ENCODE assay signal across 15 mouse cellular contexts in the genomic region with DNA sequence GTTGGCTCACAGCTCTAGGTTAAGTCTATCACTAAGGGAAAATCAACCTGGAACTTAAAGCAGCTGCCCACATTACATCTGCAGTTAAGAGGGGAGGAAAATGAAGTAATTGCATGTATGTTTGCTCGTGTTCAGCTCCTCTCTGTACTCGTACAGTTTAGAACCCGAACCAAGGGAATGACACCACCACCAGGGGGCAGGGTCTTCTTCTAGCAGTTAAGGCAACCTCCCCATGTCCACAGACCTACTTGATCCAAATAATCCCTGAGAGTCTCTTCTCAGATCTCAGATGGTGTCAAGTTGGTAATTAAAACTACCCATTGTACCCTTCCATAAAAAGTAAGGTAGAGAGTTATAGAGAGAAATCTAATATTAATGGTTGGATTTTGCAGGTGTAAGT.
DNase-seq lines count a peak whose midpoint lies in the region; ATAC-seq and TF ChIP-seq lines count a peak whose summit lies in the region.
"Had no signal": no experiment of that assay in that cellular context is flagged by ENCODE, and none has a peak within 500 bp of the region (broad histone marks: within the 10 kb centered on the region; RNA-seq: fewer than 3 reads in every experiment).

No protein-coding gene starts in this region.

- no peak overlapping the region for H3K27ac ChIP-seq in kidney, postnatal 0 days
- H3K27ac ChIP-seq in kidney, embryonic 14.5 days (ENCODE audit: low read depth, low read length) = no peak overlapping the region
- no peak overlapping the region for H3K27ac ChIP-seq in midbrain, postnatal 0 days (ENCODE audit: low read depth, low read length)
- H3K27ac ChIP-seq: embryonic facial prominence, embryonic 15.5 days; hindbrain, embryonic 13.5 days; stomach, embryonic 15.5 days had no signal

- no peak overlapping the region for H3K4me2 ChIP-seq in kidney, postnatal 0 days (ENCODE audit: low read length)
- no peak overlapping the region for H3K4me2 ChIP-seq in kidney, embryonic 14.5 days (replicated peaks; ENCODE audit: low read depth, low read length)
- no peak overlapping the region for H3K4me2 ChIP-seq in midbrain, postnatal 0 days (ENCODE audit: low read depth, low read length, poor library complexity, severe bottlenecking)
- H3K4me2 ChIP-seq: embryonic facial prominence, embryonic 15.5 days; hindbrain, embryonic 13.5 days; stomach, embryonic 15.5 days had no signal

- peak; percentile 32; the same call in 1 of the 2 replicates for TF ChIP-seq CTCF in kidney, postnatal 0 days (IDR thresholded peaks at IDR 0.05; ENCODE audit: low read depth)
- no peak; the same call in 1 of the 2 replicates for TF ChIP-seq CTCF in midbrain, postnatal 0 days (IDR thresholded peaks at IDR 0.05)

- H3K9me3 ChIP-seq in kidney, postnatal 0 days (replicated peaks; ENCODE audit: low read length) = no peaks in the 10 kb centered on the region
- no peaks in the 10 kb centered on the region for H3K9me3 ChIP-seq in kidney, embryonic 14.5 days (ENCODE audit: control insufficient read depth, low read length)
- no peaks in the 10 kb centered on the region for H3K9me3 ChIP-seq in midbrain, postnatal 0 days (ENCODE audit: low read length)
- H3K9me3 ChIP-seq: embryonic facial prominence, embryonic 15.5 days; hindbrain, embryonic 13.5 days; megakaryocyte, embryonic 14.5 days; stomach, embryonic 15.5 days had no signal

- no peaks in the 10 kb centered on the region for H3K27me3 ChIP-seq in kidney, postnatal 0 days (ENCODE audit: insufficient read depth, low read length)
- H3K27me3 ChIP-seq in kidney, embryonic 14.5 days (ENCODE audit: control insufficient read depth, insufficient read depth, low read length) = no peaks in the 10 kb centered on the region
- H3K27me3 ChIP-seq in midbrain, postnatal 0 days (ENCODE audit: insufficient read depth, low read length) = no peaks in the 10 kb centered on the region
- H3K27me3 ChIP-seq: embryonic facial prominence, embryonic 15.5 days; hindbrain, embryonic 13.5 days; megakaryocyte, embryonic 14.5 days; stomach, embryonic 15.5 days had no signal

- H3K36me3 ChIP-seq in kidney, postnatal 0 days (ENCODE audit: insufficient read depth, low read length) = no peaks in the 10 kb centered on the region
- no peaks in the 10 kb centered on the region for H3K36me3 ChIP-seq in kidney, embryonic 14.5 days (ENCODE audit: control insufficient read depth, insufficient read depth, low read length)
- no peaks in the 10 kb centered on the region for H3K36me3 ChIP-seq in midbrain, postnatal 0 days (ENCODE audit: insufficient read depth, low read length)
- H3K36me3 ChIP-seq: embryonic facial prominence, embryonic 15.5 days; hindbrain, embryonic 13.5 days; stomach, embryonic 15.5 days had no signal

- peak; percentile 11 for DNase-seq in CD4-positive, CD25-positive, alpha-beta regulatory T cell, adult 2 months (ENCODE audit: low read depth, low spot score)
- DNase-seq in kidney, postnatal 0 days (ENCODE audit: low spot score) = no peak
- DNase-seq in thymus, postnatal 14 days = peak; percentile 20
- no peak for DNase-seq in thymus, postnatal 0 days (ENCODE audit: low spot score)
- DNase-seq in induced T-regulatory cell, adult 2 months (ENCODE audit: low read depth) = peak; percentile 10
- DNase-seq in midbrain, postnatal 0 days (ENCODE audit: low spot score) = no peak
- DNase-seq: cerebellum, adult 18-20 months; kidney, postnatal 14 days; right cerebral cortex, adult 18-20 months had no signal

- H3K4me1 ChIP-seq in kidney, postnatal 0 days (replicated peaks; ENCODE audit: insufficient read depth, low read length) = no peaks in the 10 kb centered on the region
- peaks cover 14% of the 10 kb centered on the region for H3K4me1 ChIP-seq in kidney, embryonic 14.5 days (ENCODE audit: control insufficient read depth, insufficient read depth, low read length)
- H3K4me1 ChIP-seq in midbrain, postnatal 0 days (ENCODE audit: insufficient read depth, low read length) = no peaks in the 10 kb centered on the region
- H3K4me1 ChIP-seq: megakaryocyte, embryonic 14.5 days; stomach, embryonic 15.5 days had no signal

- H3K9ac ChIP-seq in kidney, postnatal 0 days (ENCODE audit: low read depth, low read length) = no peak overlapping the region
- no peak overlapping the region for H3K9ac ChIP-seq in kidney, embryonic 14.5 days (ENCODE audit: low read depth, low read length)
- no peak overlapping the region for H3K9ac ChIP-seq in midbrain, postnatal 0 days (replicated peaks; ENCODE audit: low read length, poor library complexity, severe bottlenecking)
- H3K9ac ChIP-seq: embryonic facial prominence, embryonic 15.5 days; hindbrain, embryonic 13.5 days; stomach, embryonic 15.5 days had no signal

- ATAC-seq in CD4-positive, CD25-positive, alpha-beta regulatory T cell, adult 4 months = no peak
- ATAC-seq in kidney, postnatal 0 days (replicated peaks; ENCODE audit: low FRiP score, low read depth) = no peak
- no peak for ATAC-seq in kidney, embryonic 14.5 days (ENCODE audit: low FRiP score, low TSS enrichment)
- ATAC-seq in midbrain, postnatal 0 days (ENCODE audit: low FRiP score) = no peak

- no peak overlapping the region for H3K4me3 ChIP-seq in kidney, postnatal 0 days (replicated peaks; ENCODE audit: low read depth, low read length)
- no peak overlapping the region for H3K4me3 ChIP-seq in kidney, embryonic 14.5 days (ENCODE audit: low read length)
- no peak overlapping the region for H3K4me3 ChIP-seq in midbrain, postnatal 0 days (ENCODE audit: low read depth, low read length)
- H3K4me3 ChIP-seq: embryonic facial prominence, embryonic 15.5 days; hindbrain, embryonic 13.5 days; megakaryocyte, embryonic 14.5 days; stomach, embryonic 15.5 days had no signal

- 89% methylated on average over 3 of the region's 3 CpGs for WGBS in kidney, postnatal 0 days
- 89% methylated on average over 3 of the region's 3 CpGs for WGBS in kidney, embryonic 14.5 days
- 91% methylated on average over 3 of the region's 3 CpGs for WGBS in midbrain, postnatal 0 days

Comparison
In these comparisons a context has a peak if more than half of its experiments do, and no peak if none do; other contexts are left out.
1. DNase-seq: peak in CD4-positive, CD25-positive, alpha-beta regulatory T cell, adult 2 months (single experiment), thymus, postnatal 14 days (single experiment) and induced T-regulatory cell, adult 2 months (single experiment); none in kidney, postnatal 0 days (single experiment), thymus, postnatal 0 days (single experiment) and midbrain, postnatal 0 days (single experiment).